14 mouse cellular contexts compared by ENCODE assay signal in the genomic region with DNA sequence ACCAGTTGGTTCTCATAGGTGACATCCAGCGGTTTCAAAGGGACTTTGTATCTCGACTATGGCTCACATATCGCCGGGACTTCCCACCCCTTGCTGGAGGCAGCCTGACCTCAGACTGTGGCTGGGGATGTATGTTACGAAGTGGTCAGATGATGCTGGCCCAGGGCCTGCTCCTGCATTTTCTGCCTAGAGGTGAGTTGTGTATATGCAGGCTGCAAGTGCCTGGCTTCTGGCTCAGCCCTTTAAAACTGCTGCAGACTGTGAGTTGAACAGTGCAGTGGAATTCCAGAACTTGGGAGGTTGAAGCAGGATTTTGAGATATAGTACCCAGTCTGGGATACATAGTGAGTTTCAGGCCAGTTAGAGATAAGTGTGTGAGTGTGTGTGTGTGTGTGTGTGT. TPM values are rescaled to one million over a fixed set of nuclear protein-coding genes. Genes with fewer than 3 reads are reported as not detected.
DNase-seq lines count a peak whose midpoint lies in the region; ATAC-seq and TF ChIP-seq lines count a peak whose summit lies in the region.
"Had no signal": no experiment of that assay in that cellular context is flagged by ENCODE, and none has a peak within 500 bp of the region (broad histone marks: within the 10 kb centered on the region; RNA-seq: fewer than 3 reads in every experiment).

No protein-coding gene starts in this region.

- no peak overlapping the region for H3K27ac ChIP-seq in heart, embryonic 15.5 days
- no peak overlapping the region for H3K27ac ChIP-seq in neural tube, embryonic 12.5 days
- H3K27ac ChIP-seq in liver, embryonic 12.5 days, result peak overlapping the region; percentile 100
- H3K27ac ChIP-seq in thymus, adult 2 months (ENCODE audit: control insufficient read depth, insufficient read depth, low read length), result no peak overlapping the region

- H3K36me3 ChIP-seq in heart, embryonic 15.5 days, result peaks cover 47% of the 10 kb centered on the region
- peaks cover 38% of the 10 kb centered on the region for H3K36me3 ChIP-seq in neural tube, embryonic 12.5 days
- peaks cover 57% of the 10 kb centered on the region for H3K36me3 ChIP-seq in liver, embryonic 12.5 days
- peaks cover 33% of the 10 kb centered on the region for H3K36me3 ChIP-seq in thymus, adult 2 months (ENCODE audit: control insufficient read depth, insufficient read depth, low read length)

- TF ChIP-seq POLR2A in thymus, adult 2 months (IDR thresholded peaks at IDR 0.05; ENCODE audit: control insufficient read depth, extremely low read depth, insufficient read depth, low read length, poor library complexity), result no peak

- H3K9me3 ChIP-seq in heart, embryonic 15.5 days (replicated peaks), result no peaks in the 10 kb centered on the region
- H3K9me3 ChIP-seq in neural tube, embryonic 12.5 days, result no peaks in the 10 kb centered on the region
- no peaks in the 10 kb centered on the region for H3K9me3 ChIP-seq in liver, embryonic 12.5 days (replicated peaks)

- 72% methylated on average over 5 of the region's 5 CpGs for WGBS in heart, embryonic 15.5 days
- WGBS in neural tube, embryonic 12.5 days, result 94% methylated on average over 5 of the region's 5 CpGs
- WGBS in liver, embryonic 12.5 days (ENCODE audit: insufficient replicate concordance), result 86% methylated on average over 5 of the region's 5 CpGs
- WGBS in thymus, adult 2 months, result 92% methylated on average over 5 of the region's 5 CpGs

- peak overlapping the region; percentile 64 for H3K4me2 ChIP-seq in heart, embryonic 15.5 days
- H3K4me2 ChIP-seq in neural tube, embryonic 12.5 days (replicated peaks), result 0 out of 2 replicates have a peak overlapping the region, but pooled peaks have one; percentile 88
- peak overlapping the region; percentile 83 for H3K4me2 ChIP-seq in liver, embryonic 12.5 days

- H3K9ac ChIP-seq in heart, embryonic 15.5 days, result 0 out of 2 replicates have a peak overlapping the region, but pooled peaks have one; percentile 85
- H3K9ac ChIP-seq in neural tube, embryonic 12.5 days, result no peak overlapping the region
- H3K9ac ChIP-seq in liver, embryonic 12.5 days, result peak overlapping the region; percentile 98

- peaks cover 28% of the 10 kb centered on the region for H3K4me1 ChIP-seq in heart, embryonic 15.5 days (replicated peaks)
- H3K4me1 ChIP-seq in neural tube, embryonic 12.5 days, result peaks cover 21% of the 10 kb centered on the region
- H3K4me1 ChIP-seq in liver, embryonic 12.5 days, result peaks cover 58% of the 10 kb centered on the region
- H3K4me1 ChIP-seq in thymus, adult 2 months (replicated peaks; ENCODE audit: control insufficient read depth, insufficient read depth, low read length), result peaks cover 20% of the 10 kb centered on the region

- no peak for TF ChIP-seq CTCF in thymus, adult 2 months (IDR thresholded peaks at IDR 0.05; ENCODE audit: borderline replicate concordance, control insufficient read depth, extremely low read depth, insufficient read depth, low read length, poor library complexity)

- no peak for DNase-seq in heart, adult 18-20 months
- DNase-seq in neural tube, embryonic 10.5 days (ENCODE audit: extremely low spot score, low spot score), result no peak
- DNase-seq in retina, postnatal 1 day, result no peak
- no peak for DNase-seq in thymus, adult 2 months
- DNase-seq in left cerebral cortex, adult 8-10 months (ENCODE audit: low spot score in 2 of 2), result no peak
- DNase-seq: adrenal gland, adult 8-10 months; cerebellum, adult 11-12 months; layer of hippocampus, adult 9-11 months; spleen, adult 18-20 months; thymus, postnatal 25 days had no signal

- no peak for ATAC-seq in heart, embryonic 15.5 days (replicated peaks; ENCODE audit: insufficient number of reproducible peaks, insufficient read depth, low FRiP score, low read depth)
- ATAC-seq in neural tube, embryonic 12.5 days (ENCODE audit: low FRiP score, low read depth), result no peak
- ATAC-seq in liver, embryonic 12.5 days, result no peak
- ATAC-seq: lung, postnatal 0 days had no signal

- peak overlapping the region; percentile 83 for H3K4me3 ChIP-seq in heart, embryonic 15.5 days
- no peak overlapping the region for H3K4me3 ChIP-seq in neural tube, embryonic 12.5 days
- peak overlapping the region; percentile 98 for H3K4me3 ChIP-seq in liver, embryonic 12.5 days
- H3K4me3 ChIP-seq in thymus, adult 2 months (ENCODE audit: control insufficient read depth, insufficient read depth, low read length), result no peak overlapping the region

- H3K27me3 ChIP-seq in heart, embryonic 15.5 days, result no peaks in the 10 kb centered on the region
- no peaks in the 10 kb centered on the region for H3K27me3 ChIP-seq in neural tube, embryonic 12.5 days (replicated peaks)
- H3K27me3 ChIP-seq in liver, embryonic 12.5 days (replicated peaks), result no peaks in the 10 kb centered on the region
- no peaks in the 10 kb centered on the region for H3K27me3 ChIP-seq in thymus, adult 2 months (ENCODE audit: control insufficient read depth, insufficient read depth, low read length)

RNA-seq across cellular contexts. Expression of a gene that starts 1.8 kb away (rescaled TPM):
- 48.5 and 50.9 TPM in 2 replicates for polyA plus RNA-seq in heart, embryonic 15.5 days (2015; fragmentation: Nextera tagmentation; extraction: Ambion mirVana)
- total RNA-seq in heart, adult 18-20 months (2021), result 100 to 1,000 TPM in 1 of 2 experiments, 10 to 100 TPM in 1; 82.0 to 101 TPM
- polyA plus RNA-seq in neural tube, embryonic 12.5 days (2016; fragmentation: Nextera tagmentation; extraction: Ambion mirVana), result 57.4 and 57.6 TPM in 2 replicates
- 85.7 and 85.9 TPM in 2 replicates for polyA plus RNA-seq in liver, embryonic 12.5 days (2016; fragmentation: Nextera tagmentation; extraction: Ambion mirVana)
- polyA plus RNA-seq in thymus, adult 2 months (2012; rRNA removed), result 84.3 and 87.7 TPM in 2 replicates
- total RNA-seq in left cerebral cortex, adult 8-10 months (2022), result 10 to 100 TPM; 35.3 to 48.7 (median 39.7) TPM

RNA-seq across cellular contexts. Expression of a gene that starts 18.6 kb away (rescaled TPM):
- 0.05 and 0.11 TPM in 2 replicates for polyA plus RNA-seq in heart, embryonic 15.5 days (2015; fragmentation: Nextera tagmentation; extraction: Ambion mirVana)
- total RNA-seq in heart, adult 18-20 months (2021), result 1 to 10 TPM in 1 of 2 experiments, under 1 TPM in 1; 0.89 to 1.5 TPM
- 1.5 and 2.0 TPM in 2 replicates for polyA plus RNA-seq in neural tube, embryonic 12.5 days (2016; fragmentation: Nextera tagmentation; extraction: Ambion mirVana)
- 0.10 and 0.12 TPM in 2 replicates for polyA plus RNA-seq in liver, embryonic 12.5 days (2016; fragmentation: Nextera tagmentation; extraction: Ambion mirVana)
- polyA plus RNA-seq in thymus, adult 2 months (2012; rRNA removed), result 0.70 and 0.78 TPM in 2 replicates
- total RNA-seq in left cerebral cortex, adult 8-10 months (2022), result 10 to 100 TPM; 14.8 to 20.5 (median 16.8) TPM

RNA-seq across cellular contexts. Expression of a gene that starts 20.9 kb away (rescaled TPM):
- 10.4 and 12.5 TPM in 2 replicates for polyA plus RNA-seq in heart, embryonic 15.5 days (2015; fragmentation: Nextera tagmentation; extraction: Ambion mirVana)
- 10 to 100 TPM; 10.6 to 17.2 TPM for total RNA-seq in heart, adult 18-20 months (2021)
- 18.0 and 25.2 TPM in 2 replicates for polyA plus RNA-seq in neural tube, embryonic 12.5 days (2016; fragmentation: Nextera tagmentation; extraction: Ambion mirVana)
- 14.5 and 15.5 TPM in 2 replicates for polyA plus RNA-seq in liver, embryonic 12.5 days (2016; fragmentation: Nextera tagmentation; extraction: Ambion mirVana)
- polyA plus RNA-seq in thymus, adult 2 months (2012; rRNA removed), result 56.5 and 57.9 TPM in 2 replicates
- total RNA-seq in left cerebral cortex, adult 8-10 months (2022), result 10 to 100 TPM; 33.5 to 43.4 (median 39.4) TPM

RNA-seq across cellular contexts. Expression of a gene that starts 24.3 kb away (rescaled TPM):
- 88.6 and 96.4 TPM in 2 replicates for polyA plus RNA-seq in heart, embryonic 15.5 days (2015; fragmentation: Nextera tagmentation; extraction: Ambion mirVana)
- 10 to 100 TPM; 14.3 to 15.9 TPM for total RNA-seq in heart, adult 18-20 months (2021)
- polyA plus RNA-seq in neural tube, embryonic 12.5 days (2016; fragmentation: Nextera tagmentation; extraction: Ambion mirVana), result 94.6 and 96.1 TPM in 2 replicates
- 87.4 and 88.6 TPM in 2 replicates for polyA plus RNA-seq in liver, embryonic 12.5 days (2016; fragmentation: Nextera tagmentation; extraction: Ambion mirVana)
- polyA plus RNA-seq in thymus, adult 2 months (2012; rRNA removed), result 319 and 330 TPM in 2 replicates
- total RNA-seq in left cerebral cortex, adult 8-10 months (2022), result 10 to 100 TPM; 53.5 to 63.9 (median 58.8) TPM

RNA-seq across cellular contexts. Expression of a gene that starts 27.7 kb away (rescaled TPM):
- polyA plus RNA-seq in heart, embryonic 15.5 days (2015; fragmentation: Nextera tagmentation; extraction: Ambion mirVana), result 43.4 and 56.9 TPM in 2 replicates
- total RNA-seq in heart, adult 18-20 months (2021), result 10 to 100 TPM; 43.1 to 44.5 TPM
- 53.9 and 55.1 TPM in 2 replicates for polyA plus RNA-seq in neural tube, embryonic 12.5 days (2016; fragmentation: Nextera tagmentation; extraction: Ambion mirVana)
- polyA plus RNA-seq in liver, embryonic 12.5 days (2016; fragmentation: Nextera tagmentation; extraction: Ambion mirVana), result 39.8 and 41.6 TPM in 2 replicates
- polyA plus RNA-seq in thymus, adult 2 months (2012; rRNA removed), result 115 and 122 TPM in 2 replicates
- total RNA-seq in left cerebral cortex, adult 8-10 months (2022), result 10 to 100 TPM; 57.8 to 68.8 (median 59.9) TPM

Comparison
In these comparisons a context has a peak if more than half of its experiments do, and no peak if none do; other contexts are left out.
1. H3K4me3 ChIP-seq: peak in heart, embryonic 15.5 days (single experiment) and liver, embryonic 12.5 days (single experiment); none in neural tube, embryonic 12.5 days (single experiment) and thymus, adult 2 months (single experiment).
2. Peak in every context shown above with its lines, with median percentiles within 50 percentile points of each other: H3K4me2 ChIP-seq.